Mouse (Mus musculus): Measurements from ENCODE around the gene Dnah9. TPM values are rescaled to one million over a fixed set of nuclear protein-coding genes. Genes with fewer than 3 reads are reported as not detected.

Dnah9 gene
- 10 to 100 TPM; 14.4 to 16.8 (median 15.7) TPM for total RNA-seq (2022)

DNA sequence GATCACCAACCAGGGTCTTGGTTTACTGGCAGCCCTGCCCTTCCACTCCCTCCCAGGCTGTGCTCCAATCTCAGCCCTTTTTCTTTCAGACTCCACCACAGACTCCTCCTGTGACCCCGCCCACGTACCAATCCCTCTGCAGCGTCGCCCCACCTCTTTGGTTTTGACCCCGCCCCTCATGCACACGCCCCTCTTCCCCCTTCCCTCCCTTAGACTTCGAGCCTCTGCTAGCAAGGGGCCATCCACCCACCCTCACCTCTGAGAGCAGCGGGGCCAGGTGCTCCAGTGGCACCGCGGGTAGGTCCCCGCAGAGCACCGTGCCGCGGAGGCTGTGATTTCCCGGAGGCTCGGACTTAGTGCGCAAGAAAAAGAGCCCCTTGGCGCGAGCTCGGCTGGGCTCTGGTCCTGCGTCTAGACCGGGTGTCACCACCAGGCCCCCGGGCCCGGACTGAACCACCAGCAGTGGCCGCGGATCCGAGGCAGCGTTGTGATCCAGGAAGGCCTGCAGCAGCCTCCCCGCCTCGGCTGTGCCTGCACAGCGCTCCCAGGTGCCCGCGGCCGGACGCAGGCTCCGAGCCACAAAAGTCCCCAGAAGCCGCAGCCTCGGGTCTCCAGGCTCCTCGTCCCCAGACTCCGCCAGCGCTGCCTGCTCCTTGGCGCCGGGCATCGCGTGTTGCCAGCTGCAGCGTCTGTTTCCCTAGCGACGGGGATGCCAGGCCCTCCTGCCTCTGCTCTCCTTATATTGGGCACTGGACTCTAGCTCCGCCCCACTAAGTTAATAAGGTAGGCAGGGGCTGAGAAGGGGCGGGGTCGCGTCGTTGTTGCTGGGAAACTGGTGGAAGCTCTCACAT, at the start of gene Dnah9:
Dnah9 (minus strand) TSS at position 751 of the 851 bp plus-strand sequence.
- peak; percentile 88 to 92 for DNase-seq (ENCODE audit: low spot score in 2 of 2)

GRCm38 (mm10) chr11:66188627-66189287, 20.4 kb upstream of the Dnah9 start:
- DNase-seq (ENCODE audit: low spot score in 2 of 2): peak; percentile 45

DNA sequence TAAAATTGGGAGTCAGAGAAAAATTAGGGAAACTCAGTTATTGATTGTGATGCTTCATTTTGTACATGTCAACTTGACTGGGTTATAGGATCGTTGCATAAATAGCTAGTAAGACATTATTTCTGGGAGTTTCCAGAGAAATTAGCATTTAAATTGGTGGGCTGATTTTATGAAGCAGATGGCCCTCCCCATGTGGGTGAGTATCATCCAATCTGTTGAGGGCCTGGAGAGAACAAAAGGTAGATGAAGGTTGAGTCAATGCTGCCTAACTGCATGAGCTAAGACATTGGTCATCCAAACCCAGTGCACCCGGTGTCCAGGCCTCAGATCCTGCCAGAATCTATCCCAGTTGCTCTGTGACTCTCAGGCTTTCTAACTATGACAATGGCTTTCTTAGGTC, 19.8 kb upstream of the Dnah9 start:
- peak; percentile 41 to 63 for DNase-seq (ENCODE audit: low spot score in 2 of 2)

- DNase-seq (ENCODE audit: low spot score in 2 of 2): no peak
Observed at GRCm38 (mm10) chr11:66177781-66178180, 9.4 kb upstream of the Dnah9 start.

GRCm38 (mm10) chr11:66164022-66164421, 4.3 kb downstream of the Dnah9 start:
- no peak for DNase-seq (ENCODE audit: low spot score in 2 of 2)

DNA sequence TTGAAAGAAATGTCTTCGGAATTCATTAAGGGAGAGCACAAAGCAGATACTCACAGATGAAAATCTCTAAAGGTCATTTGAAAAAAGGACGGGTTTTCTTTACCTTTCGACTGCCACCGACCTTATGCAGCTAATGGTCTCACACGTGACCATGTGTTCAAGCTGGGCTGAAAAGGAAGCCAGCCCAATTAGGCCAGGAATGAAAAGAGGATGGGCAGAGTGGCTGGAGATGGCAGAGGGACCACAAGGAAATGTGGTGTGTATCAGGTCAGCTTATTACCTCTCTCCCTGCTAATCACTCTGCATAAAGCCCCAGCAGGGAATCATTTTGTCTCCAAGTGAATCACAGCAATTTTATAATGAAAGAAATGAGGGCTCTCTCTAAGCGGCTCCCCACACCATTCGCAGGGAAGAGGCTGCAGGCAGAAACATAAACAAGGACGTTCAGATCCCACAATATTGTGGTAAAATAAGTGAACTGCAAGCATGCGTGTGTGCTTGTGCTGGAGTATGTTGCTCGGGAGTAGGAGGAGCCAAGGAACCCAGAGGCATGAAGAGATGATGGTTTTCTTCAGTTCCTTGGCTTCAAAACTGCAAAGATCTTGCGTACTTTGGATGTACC, 27.6 kb downstream of the Dnah9 start:
- DNase-seq (ENCODE audit: low spot score in 2 of 2): no peak

DNA sequence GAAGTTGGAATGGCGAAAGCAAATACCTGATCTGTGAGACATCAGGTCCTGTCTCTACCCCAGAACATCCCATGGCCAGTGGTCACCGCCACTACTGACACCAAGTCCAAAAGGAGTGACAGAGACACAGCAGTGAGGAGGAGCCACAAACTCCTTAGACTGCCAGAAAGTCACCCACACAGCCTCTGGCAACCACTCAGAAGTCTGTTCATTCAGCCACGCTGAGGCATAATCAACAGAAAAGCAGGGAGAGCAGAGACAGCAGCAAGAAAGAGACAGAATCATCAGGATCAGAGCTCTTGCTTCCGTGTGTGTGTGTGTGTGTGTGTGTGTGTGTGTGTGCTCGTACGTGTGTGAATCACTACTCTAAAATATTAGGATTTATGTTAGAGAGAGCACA, 33.5 kb downstream of the Dnah9 start:
- DNase-seq (ENCODE audit: low spot score in 2 of 2): peak in 1 of 2 experiments; percentile 17

GRCm38 (mm10) chr11:66126150-66126549, 42.2 kb downstream of the Dnah9 start:
- no peak for DNase-seq (ENCODE audit: low spot score in 2 of 2)

- no peak for DNase-seq (ENCODE audit: low spot score in 2 of 2)
Observed at GRCm38 (mm10) chr11:66124496-66124895, 43.9 kb downstream of the Dnah9 start.

GRCm38 (mm10) chr11:66122017-66122416, 46.3 kb downstream of the Dnah9 start:
- peak; percentile 34 to 81 for DNase-seq (ENCODE audit: low spot score in 2 of 2)

- no peak for DNase-seq (ENCODE audit: low spot score in 2 of 2)
Observed at GRCm38 (mm10) chr11:66083663-66084254, 84.6 kb downstream of the Dnah9 start.

DNA sequence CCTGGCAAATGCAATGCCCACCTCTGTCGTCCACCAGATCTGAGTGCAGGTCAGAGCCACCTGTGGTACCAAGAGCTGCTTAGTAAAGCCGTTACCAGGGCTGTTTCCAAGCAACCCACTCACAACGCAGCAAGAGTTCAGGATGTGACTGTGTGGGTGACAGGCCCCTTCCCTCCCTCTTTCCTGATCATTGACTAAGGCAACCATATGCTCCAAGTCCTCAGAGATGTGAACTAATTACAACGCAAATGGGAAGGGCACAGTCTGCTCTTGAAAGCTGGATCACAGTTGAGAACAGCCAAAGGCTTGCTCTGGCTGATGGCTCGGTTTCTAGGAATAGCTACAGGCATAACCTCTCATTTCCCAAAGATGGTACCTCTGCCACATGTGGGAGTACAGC, 95.4 kb downstream of the Dnah9 start:
- peak; percentile 57 to 70 for DNase-seq (ENCODE audit: low spot score in 2 of 2)

- no peak for DNase-seq (ENCODE audit: low spot score in 2 of 2)
Observed at GRCm38 (mm10) chr11:66058956-66059355, 109.4 kb downstream of the Dnah9 start.

GRCm38 (mm10) chr11:66051294-66051693, 117.1 kb downstream of the Dnah9 start:
- DNase-seq (ENCODE audit: low spot score in 2 of 2): no peak

- no peak for DNase-seq (ENCODE audit: low spot score in 2 of 2)
Observed at GRCm38 (mm10) chr11:66049146-66049545, 119.2 kb downstream of the Dnah9 start.

DNA sequence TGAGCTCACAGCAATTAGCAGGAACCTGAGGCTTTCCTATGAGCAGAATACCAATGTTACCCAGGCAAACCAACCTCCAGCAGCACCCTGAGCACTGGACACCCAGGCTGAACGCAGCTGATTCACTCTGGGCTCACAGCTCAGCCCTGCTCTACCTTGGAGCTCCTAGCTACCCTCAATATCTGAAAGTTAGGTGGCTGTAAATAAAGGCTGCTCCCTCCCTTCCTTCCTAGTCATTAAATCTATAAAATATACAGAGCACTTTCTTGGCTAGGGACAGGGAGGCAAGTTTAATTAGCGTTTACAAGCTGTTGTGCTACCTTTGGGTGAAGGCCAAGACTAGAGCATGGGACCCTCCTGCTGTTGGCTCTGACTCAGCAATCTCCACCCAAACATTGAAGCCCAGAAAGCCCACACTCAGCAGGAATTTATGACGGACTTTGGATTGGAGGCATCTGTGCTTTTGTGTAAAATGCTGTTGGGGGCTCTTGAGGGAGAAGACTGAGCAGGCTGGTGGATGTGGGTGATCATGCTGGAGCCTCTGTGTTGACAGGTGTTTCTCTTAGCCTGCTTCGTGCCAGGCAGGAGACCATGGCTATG, 121.7 kb downstream of the Dnah9 start:
- peak; percentile 17 to 28 for DNase-seq (ENCODE audit: low spot score in 2 of 2)

GRCm38 (mm10) chr11:66043635-66044034, 124.7 kb downstream of the Dnah9 start:
- DNase-seq (ENCODE audit: low spot score in 2 of 2): no peak

- DNase-seq (ENCODE audit: low spot score in 2 of 2): no peak
Observed at GRCm38 (mm10) chr11:66042531-66042930, 125.8 kb downstream of the Dnah9 start.

DNA sequence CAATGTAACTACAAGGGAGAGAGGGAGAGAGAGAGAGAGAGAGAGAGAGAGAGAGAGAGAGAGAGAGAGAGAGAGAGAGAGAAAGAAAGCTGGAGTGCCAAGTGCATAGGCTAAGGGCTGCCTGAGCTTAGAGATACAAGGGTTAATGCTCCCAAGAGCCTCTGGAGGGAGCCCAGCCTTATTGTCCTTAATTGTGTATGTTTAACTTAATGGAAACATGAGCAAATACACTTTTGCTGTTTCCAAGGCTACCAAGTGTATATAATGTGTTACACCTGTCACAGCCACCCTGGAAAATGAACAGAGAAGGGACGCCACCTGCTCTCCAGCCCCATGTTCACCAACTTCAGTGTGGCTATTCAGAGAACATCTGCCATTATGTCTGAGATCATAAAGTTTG, 142.6 kb downstream of the Dnah9 start:
- DNase-seq (ENCODE audit: low spot score in 2 of 2): no peak

- no peak for DNase-seq (ENCODE audit: low spot score in 2 of 2)
Observed at GRCm38 (mm10) chr11:65975871-65976270, 192.5 kb downstream of the Dnah9 start.

DNA sequence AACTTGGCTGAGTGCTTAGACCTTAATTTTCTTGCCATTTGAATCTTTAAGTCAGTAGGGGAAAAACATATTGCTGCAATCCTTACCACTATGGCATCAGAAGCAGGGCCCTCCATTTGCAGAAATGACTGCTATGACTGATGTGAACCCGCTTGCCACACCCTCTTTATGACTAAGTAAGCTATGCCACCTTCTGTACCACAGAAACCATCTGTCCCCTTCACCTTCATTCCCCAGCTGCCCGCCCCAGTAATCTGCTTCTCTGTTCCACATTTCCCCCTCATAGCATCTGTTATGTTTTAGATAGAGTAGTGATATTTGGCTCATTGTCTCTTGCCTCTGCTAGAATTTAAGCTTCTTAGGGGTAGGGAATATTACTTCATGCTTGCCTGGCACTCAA, 237.6 kb downstream of the Dnah9 start:
- peak; percentile 67 to 74 for DNase-seq (ENCODE audit: low spot score in 2 of 2)
